Mouse (Mus musculus) myocyte (in vitro differentiated cells): ENCODE measurements at regions not wholly inside any gene's neighbourhood (a gene's known extent, or its start where the extent isn't known, plus 50 kb on each side); places are given as distances from the start of the nearest gene placed in this dataset.

Experiments
- CEBPB ChIP-seq: IDR thresholded peaks from 2 replicates; pipeline ENCODE4 v1.6.1; 2011; ENCODE audit warnings: mild to moderate bottlenecking, moderate library complexity; ENCODE audit not compliant: poor library complexity, insufficient read depth, severe bottlenecking
- E2F4 ChIP-seq: IDR thresholded peaks from one replicate; pipeline ENCODE4 v1.6.1; 2011; ENCODE audit warnings: mild to moderate bottlenecking, control low read depth, moderate library complexity; ENCODE audit not compliant: insufficient read depth
- MAX ChIP-seq: IDR thresholded peaks from one replicate; pipeline ENCODE4 v1.6.1; 2011; ENCODE audit warnings: low read depth, mild to moderate bottlenecking, control low read depth
- MYOD1 ChIP-seq, 3 experiments: IDR thresholded peaks; one replicate each; pipeline ENCODE4 v1.6.1; 2011; ENCODE audit warnings: control low read depth in 2 of 3, low read depth in 2 of 3, mild to moderate bottlenecking in 2 of 3, moderate library complexity in 1 of 3; ENCODE audit not compliant: insufficient read length in 2 of 3, control insufficient read depth in 1 of 3
- MYOG ChIP-seq, 3 experiments: IDR thresholded peaks; one replicate each; pipeline ENCODE4 v1.6.1; 2011; ENCODE audit warnings: control low read depth in 2 of 3, low read depth in 2 of 3, mild to moderate bottlenecking in 2 of 3; ENCODE audit not compliant: insufficient read length in 2 of 3, control insufficient read depth in 1 of 3, insufficient read depth in 1 of 3
- POLR2A ChIP-seq: IDR thresholded peaks from one replicate; pipeline ENCODE4 v1.6.1; 2011; ENCODE audit warnings: low read depth, mild to moderate bottlenecking, control low read depth, moderate library complexity; ENCODE audit not compliant: insufficient read length
- POLR2AphosphoS2 ChIP-seq: IDR thresholded peaks from one replicate; pipeline ENCODE4 v1.6.1; 2011; ENCODE audit warnings: low read depth, control low read depth; ENCODE audit not compliant: insufficient read length
- TCF12 ChIP-seq: IDR thresholded peaks from one replicate; pipeline ENCODE4 v1.6.1; 2011; ENCODE audit warnings: mild to moderate bottlenecking, control low read depth; ENCODE audit not compliant: poor library complexity, insufficient read depth, severe bottlenecking
- TCF3 ChIP-seq: IDR thresholded peaks from one replicate; pipeline ENCODE4 v1.6.1; 2011; ENCODE audit warnings: low read depth, control low read depth; ENCODE audit not compliant: insufficient read length
- USF1 ChIP-seq: IDR thresholded peaks from one replicate; pipeline ENCODE4 v1.6.1; 2011; ENCODE audit warnings: low read depth, mild to moderate bottlenecking, control low read depth, moderate library complexity

GRCm38 (mm10) chr4:142336943-142337342 is 97.7 kb upstream of the Kazn start:
- no peak for TF ChIP-seq TCF3
- TF ChIP-seq POLR2A, result no peak
- TF ChIP-seq MAX, result no peak
- no peak for TF ChIP-seq CEBPB
- no peak for TF ChIP-seq MYOD1 (IDR thresholded peaks at IDR 0.05; ENCODE audit: control insufficient read depth in 1 of 3, insufficient read length in 2 of 3, low read depth in 2 of 3)
- no peak for TF ChIP-seq POLR2AphosphoS2
- no peak for TF ChIP-seq TCF12
- TF ChIP-seq E2F4, result no peak
- no peak for TF ChIP-seq USF1
- TF ChIP-seq MYOG (IDR thresholded peaks at IDR 0.05; ENCODE audit: control insufficient read depth in 1 of 3, insufficient read depth in 1 of 3, insufficient read length in 2 of 3, low read depth in 2 of 3), result no peak
